Mouse (Mus musculus) cerebellum, adult 18-20 months (tissue): ENCODE data around the gene Gtsf1.

Experiments used
- DNase-seq, 2 experiments: peaks; one replicate each; pipeline ENCODE4 v3.0.0; 2021

Gtsf1 gene

GRCm38 (mm10) chr15:103377752-103378664 is 52.3 kb downstream of the Gtsf1 start:
- DNase-seq = no peak

GRCm38 (mm10) chr15:103376837-103377269 is 53.4 kb downstream of the Gtsf1 start:
- DNase-seq = no peak

DNA sequence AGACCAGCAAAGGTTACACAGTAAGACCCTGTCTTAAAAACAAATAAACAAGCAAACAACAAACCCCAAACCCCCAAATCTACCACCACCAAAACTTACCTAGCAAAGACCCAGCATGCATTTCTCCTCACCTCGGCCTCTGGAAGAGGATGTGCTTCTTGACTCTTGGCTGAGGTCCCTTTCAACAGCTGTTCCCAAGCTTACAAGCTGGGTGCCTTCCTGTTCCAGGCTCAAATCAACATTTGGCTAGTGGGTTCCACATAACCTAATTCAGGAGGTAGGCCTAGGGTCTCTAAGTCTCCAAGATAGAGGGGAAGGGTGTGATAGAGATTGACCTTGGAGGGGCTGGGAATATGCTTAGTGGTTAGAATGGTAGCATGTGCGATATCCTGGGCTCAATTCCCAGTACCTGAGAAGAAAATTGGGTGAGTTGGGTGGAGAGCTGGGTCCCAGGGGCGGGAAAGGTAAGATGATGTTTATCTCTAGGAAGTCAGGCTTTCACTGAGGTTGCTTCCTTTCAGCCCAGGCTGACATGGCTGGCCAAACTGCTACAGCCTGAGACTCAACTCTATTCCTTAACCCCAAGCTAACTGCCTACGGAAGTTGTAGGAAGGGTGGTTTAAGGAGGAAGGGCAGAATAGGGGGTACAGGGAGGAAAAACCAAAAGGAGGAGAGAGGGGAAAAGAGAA is 55.0 kb downstream of the Gtsf1 start:
- DNase-seq = no peak

DNA sequence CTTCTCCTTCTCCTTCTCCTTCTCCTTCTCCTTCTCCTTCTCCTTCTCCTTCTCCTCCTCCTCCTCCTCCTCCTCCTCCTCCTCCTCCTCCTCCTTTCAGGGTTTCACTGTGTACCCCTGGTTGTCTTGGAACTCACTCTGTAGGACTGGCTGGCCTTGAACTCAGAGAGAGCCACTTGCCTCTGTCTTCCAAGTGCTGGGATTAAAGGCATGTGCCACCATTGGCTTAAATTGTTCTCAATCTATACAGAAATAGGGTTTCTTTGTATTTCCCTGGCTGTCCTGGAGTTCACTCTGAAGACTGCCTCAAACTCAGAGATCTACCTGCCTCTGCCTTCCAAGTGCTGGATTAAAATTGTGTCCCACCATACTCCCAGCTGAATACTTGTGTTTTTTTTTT is 57.8 kb downstream of the Gtsf1 start:
- DNase-seq = no peak

DNA sequence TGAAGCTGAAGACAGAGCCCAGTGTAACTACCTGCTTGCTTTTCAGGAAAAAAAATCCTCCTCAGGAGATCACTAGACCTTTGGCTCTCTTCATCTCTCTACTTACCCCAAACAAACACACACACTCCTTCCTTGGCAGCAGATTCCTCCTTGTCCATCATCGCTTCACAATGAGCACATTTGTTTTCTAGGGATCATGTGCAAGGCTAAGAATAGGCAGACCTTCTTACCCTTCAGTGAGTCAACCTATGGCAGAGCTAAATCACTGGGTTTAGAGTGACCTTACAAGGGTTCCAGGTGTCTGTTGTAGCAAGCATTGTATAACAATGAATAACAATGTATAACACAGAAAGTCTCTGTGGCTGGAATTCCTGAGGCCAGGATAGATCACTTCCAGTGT is 58.5 kb downstream of the Gtsf1 start:
- no peak for DNase-seq

GRCm38 (mm10) chr15:103371208-103371607 is 59.1 kb downstream of the Gtsf1 start:
- DNase-seq = no peak

- no peak for DNase-seq
These were observed 59.8 kb downstream of the Gtsf1 start for GRCm38 (mm10) chr15:103370462-103370861.

- DNase-seq = no peak
These were observed 61.1 kb downstream of the Gtsf1 start for GRCm38 (mm10) chr15:103369123-103369522.

DNA sequence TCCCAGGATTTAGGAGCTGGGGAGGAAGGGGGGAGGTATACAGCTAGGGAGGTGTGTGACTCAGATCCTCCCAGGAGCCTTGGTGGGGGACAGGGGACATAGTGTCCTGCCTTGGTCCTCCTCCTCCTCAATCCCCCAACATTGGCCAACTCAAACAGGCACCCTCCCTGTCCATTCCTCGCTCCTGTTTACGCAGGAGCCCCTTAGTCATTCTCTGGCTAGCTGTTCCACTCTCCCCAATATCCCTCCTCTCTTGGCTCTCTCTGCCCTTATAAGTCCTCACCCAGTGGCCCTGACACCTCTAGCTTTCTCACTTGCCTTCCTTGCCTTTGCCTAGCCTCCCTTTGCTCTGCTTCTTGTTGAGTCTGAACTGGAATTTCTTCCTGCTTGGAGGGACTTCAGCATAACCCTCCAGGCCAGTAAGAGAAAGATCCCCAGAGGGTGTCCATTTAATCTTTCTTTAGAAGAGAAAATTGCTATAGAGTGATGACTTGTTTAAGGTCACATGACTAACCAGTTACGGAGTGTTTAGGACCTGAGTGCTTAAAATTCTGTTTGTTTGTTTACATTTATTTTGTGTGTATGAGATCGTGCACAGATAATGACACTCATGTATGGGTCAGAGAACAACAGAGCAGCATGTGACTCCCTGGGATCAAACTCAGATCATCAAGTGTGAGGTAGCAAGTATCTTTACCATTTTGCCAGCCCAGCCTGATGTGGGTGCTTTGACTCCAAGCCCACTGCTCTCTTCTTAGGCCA is 61.9 kb downstream of the Gtsf1 start:
- DNase-seq = no peak

- no peak for DNase-seq
These were observed 63.7 kb downstream of the Gtsf1 start, which contains the start of gene Itga5 for GRCm38 (mm10) chr15:103366376-103367149. Gene Itga5 (minus strand): TSS chr15:103366763.

DNA sequence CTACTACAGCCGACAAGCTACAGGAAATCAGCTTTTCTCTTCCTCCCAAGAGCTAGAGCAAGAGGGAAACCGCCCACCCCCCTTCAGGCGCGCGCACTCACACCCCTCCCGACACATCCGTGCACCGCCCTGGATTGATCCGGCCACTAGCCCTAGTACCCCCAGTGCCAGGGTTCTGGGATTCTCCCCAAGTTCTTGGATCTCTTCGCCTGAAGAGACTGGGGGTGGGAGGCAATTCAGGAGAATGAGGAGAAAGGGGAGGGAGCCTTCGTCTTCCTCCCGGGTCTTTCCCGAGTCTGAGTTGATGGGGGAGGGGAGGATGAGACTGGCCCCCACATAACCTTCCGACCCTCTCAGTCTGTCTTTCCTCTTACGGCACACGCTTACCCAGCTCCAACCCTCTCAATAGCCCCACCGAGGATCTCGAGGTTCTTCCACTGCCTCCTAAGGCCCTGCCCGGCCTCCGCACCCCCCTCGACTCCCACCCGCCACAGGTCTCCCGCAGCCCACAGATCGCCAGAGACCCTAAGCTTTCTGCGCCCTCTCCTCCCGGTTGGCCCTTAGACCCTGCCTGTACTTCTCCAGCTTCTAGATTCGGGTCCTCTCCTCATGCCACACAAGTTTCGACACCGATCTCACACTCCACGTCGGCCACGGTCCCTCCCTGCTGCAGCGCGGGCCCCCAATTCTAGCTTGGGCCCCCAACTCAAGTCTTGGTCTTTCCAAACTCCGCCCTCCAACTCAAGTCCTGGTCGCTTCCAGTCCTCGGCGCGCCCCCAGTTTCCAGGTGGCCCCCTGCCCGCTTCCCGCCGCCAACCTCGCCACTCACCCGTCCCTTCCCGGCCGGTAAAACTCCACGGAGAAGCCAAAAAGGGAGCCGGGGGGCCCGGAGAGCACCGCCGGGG is 64.5 kb downstream of the Gtsf1 start:
- DNase-seq = no peak

- no peak for DNase-seq
These were observed 65.5 kb downstream of the Gtsf1 start for GRCm38 (mm10) chr15:103364761-103365160.

- no peak for DNase-seq
These were observed 66.5 kb downstream of the Gtsf1 start for GRCm38 (mm10) chr15:103363809-103364208.

DNA sequence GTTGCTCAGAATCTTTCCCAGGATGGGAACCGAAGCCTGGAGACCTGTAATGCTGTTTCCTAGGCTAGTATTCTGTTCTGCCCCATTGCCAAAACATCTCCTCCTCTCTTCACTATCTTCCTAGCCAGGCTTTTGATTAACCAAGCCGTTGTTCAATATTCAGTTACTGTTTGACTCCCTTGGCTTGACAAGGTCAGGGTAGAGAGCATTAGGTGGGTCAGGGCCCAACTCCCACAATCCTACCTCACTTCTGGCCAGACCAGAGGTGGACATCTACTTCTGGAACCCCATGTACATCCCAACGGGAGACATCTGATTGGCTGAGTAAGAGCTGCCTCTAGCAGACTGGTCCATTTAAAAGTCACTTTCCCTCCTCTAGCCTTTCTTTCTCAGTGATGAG is 67.3 kb downstream of the Gtsf1 start:
- DNase-seq = no peak

- DNase-seq = no peak
These were observed 67.9 kb downstream of the Gtsf1 start for GRCm38 (mm10) chr15:103362333-103362732.

DNA sequence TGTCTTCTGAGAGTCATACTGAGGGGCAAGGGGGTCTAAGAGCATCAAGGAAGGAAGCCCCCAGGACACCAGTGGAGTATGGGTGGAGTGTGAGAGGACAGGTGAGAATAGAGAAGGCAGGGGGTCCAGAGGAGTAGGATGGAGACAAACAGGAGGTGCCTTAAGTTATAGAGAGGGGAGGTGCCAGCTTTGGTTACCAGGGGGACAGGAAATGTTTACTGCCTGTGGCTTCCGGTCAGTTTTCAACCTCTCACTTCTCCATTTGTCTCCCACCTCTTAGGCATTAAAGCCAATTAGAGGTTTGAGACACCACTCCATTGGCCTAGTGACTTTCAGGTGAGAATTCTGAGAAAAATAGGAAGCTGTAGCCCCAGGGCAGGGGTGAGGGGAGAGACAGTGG is 69.0 kb downstream of the Gtsf1 start:
- no peak for DNase-seq

GRCm38 (mm10) chr15:103359869-103360602 is 70.2 kb downstream of the Gtsf1 start:
- DNase-seq = peak; percentile 85 to 89

- no peak for DNase-seq
These were observed 71.2 kb downstream of the Gtsf1 start for GRCm38 (mm10) chr15:103359122-103359510.

DNA sequence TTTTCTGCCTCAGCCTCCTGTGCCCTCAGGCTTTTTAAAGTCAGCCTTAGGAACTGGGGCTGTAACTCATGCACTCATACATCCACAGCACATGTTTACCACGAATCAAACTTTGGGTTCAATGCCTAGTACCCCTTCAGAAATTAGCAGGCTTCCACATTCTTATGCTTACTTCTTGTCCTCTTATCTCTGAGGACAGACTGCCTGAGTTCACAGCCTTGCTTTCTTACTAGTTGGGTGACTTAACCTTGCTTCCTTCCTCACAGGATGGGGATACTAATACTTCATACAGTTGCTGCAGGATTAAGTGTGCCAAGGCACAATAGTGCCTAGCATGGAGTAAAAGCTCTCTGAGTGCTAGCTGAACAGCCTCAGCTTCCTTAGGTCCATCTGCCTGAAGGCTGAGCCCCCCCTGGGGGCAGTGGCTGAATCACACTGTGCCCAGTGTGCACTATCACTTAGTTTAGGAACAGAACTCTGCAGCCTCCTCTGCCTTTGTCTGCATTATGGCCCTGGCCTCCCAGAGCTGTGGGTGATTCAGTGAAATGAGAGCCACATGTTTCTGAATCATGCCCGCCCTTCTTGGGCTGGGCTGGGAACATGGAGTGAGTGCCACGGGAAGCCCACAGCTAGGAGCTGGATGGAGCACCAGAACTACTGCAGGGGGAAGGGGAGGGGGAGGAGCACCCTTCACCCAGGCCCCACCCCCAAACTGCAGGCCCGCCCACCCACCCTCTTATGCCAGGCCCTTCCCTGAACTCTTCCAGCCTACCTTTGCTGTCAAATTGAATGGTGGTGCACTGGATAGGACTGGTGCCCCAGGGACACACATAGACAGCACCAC is 71.8 kb downstream of the Gtsf1 start:
- DNase-seq = peak in 1 of 2 experiments; percentile 9

GRCm38 (mm10) chr15:103357817-103358216 is 72.5 kb downstream of the Gtsf1 start:
- peak in 1 of 2 experiments; percentile 4 for DNase-seq
